22 mouse cellular contexts compared by ENCODE assay signal in the genomic region with DNA sequence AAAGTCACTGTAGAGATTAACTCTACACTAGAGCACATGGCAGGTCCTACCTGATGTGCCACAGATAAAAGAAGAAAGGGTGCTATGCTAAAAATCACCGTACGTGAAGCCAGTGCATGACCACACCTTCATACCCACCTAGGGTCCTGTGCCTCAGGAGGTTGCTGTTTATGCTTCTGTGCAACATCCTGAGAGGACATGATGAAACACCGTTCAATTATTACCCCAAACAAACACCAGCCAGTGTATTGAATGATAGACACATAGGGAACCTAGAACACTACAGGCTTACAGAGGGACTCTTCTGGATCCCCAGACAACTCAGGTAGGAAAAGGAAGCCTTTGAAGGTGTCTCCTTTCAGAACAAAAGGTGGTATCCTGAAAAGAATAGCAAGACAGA.
"Had no signal": no experiment of that assay in that cellular context is flagged by ENCODE, and none has a peak within 500 bp of the region (broad histone marks: within the 10 kb centered on the region; RNA-seq: fewer than 3 reads in every experiment).

No protein-coding gene starts in this region.

- DNase-seq: forebrain, postnatal 0 days; gastrocnemius, postnatal 10 days; gastrocnemius, postnatal 36 days; heart, adult 18-20 months; heart, postnatal 14 days; heart, postnatal 36 days; kidney, adult 18-20 months; kidney, adult 8-10 months; layer of hippocampus, adult 9-11 months; layer of hippocampus, postnatal 36 days; left cerebral cortex, postnatal 4 days; liver had no signal

- H3K27ac ChIP-seq: heart, embryonic 13.5 days; heart, embryonic 15.5 days; hindbrain, embryonic 13.5 days; hindbrain, embryonic 15.5 days; hindbrain, postnatal 0 days; limb, embryonic 12.5 days; liver, embryonic 14.5 days had no signal

- H3K4me2 ChIP-seq: heart, embryonic 11.5 days; heart, embryonic 13.5 days; heart, embryonic 15.5 days; hindbrain, embryonic 13.5 days; hindbrain, embryonic 15.5 days; limb, embryonic 12.5 days; liver, embryonic 11.5 days had no signal

- H3K4me3 ChIP-seq: heart, embryonic 13.5 days; heart, embryonic 15.5 days; hindbrain, embryonic 13.5 days; hindbrain, embryonic 15.5 days; limb, embryonic 12.5 days had no signal

- ATAC-seq: forebrain, postnatal 0 days; hindbrain, postnatal 0 days; intestine, embryonic 16.5 days had no signal

- H3K9me3 ChIP-seq: heart, embryonic 13.5 days; heart, embryonic 15.5 days; hindbrain, embryonic 13.5 days; hindbrain, embryonic 15.5 days; limb, embryonic 12.5 days had no signal

- H3K36me3 ChIP-seq: heart, embryonic 13.5 days; heart, embryonic 15.5 days; hindbrain, embryonic 13.5 days; hindbrain, embryonic 15.5 days; limb, embryonic 12.5 days had no signal

- H3K9ac ChIP-seq: forebrain, postnatal 0 days; heart, embryonic 13.5 days; heart, embryonic 15.5 days; hindbrain, embryonic 13.5 days; hindbrain, embryonic 15.5 days; limb, embryonic 12.5 days; liver, embryonic 14.5 days had no signal

- H3K27me3 ChIP-seq: heart, embryonic 13.5 days; heart, embryonic 15.5 days; hindbrain, embryonic 13.5 days; hindbrain, embryonic 15.5 days; limb, embryonic 12.5 days had no signal
